Mouse (Mus musculus): ENCODE results near the gene Wdr70.

DNA sequence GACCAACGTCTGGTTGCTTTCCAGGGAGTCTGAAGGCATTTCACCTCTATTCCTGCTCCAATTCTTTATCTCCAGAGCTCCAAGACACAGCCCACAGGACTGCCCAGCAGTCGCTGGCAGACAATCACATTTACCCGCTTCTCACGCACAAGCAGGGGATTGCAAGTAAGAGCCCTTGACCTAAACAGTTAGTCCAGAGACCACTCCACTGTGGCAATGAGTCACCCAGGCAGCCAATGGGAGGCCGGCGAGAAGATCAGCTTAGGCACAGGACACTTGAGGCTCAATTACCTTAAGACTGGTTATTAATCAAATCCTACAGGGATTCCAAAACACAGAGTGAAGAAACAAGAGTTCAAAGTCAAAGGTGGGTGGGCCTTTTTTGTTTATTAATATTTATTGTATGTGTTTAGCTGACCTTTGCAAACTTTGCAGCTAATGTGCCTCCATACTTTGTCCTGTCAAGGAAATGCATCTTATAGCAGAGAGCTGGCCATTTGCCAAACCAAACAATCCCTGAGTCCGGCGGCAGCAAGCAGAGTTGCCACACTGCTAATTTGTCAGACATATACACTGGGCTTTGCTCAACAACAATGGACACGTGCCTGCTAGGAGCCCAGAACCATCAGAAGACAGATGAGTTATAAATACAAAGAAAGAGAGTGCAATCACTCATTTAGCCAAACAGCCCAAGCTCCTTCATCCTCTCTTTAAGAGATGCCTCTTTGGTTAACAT is 207.3 kb downstream of the Wdr70 start:
- TF ChIP-seq CTCF (IDR thresholded peaks at IDR 0.05) = no peak
- peak; percentile 60 for TF ChIP-seq EP300 (IDR thresholded peaks at IDR 0.05)
